Mouse (Mus musculus): Measurements from ENCODE around the gene Olfr166.

Olfr166 gene

DNA sequence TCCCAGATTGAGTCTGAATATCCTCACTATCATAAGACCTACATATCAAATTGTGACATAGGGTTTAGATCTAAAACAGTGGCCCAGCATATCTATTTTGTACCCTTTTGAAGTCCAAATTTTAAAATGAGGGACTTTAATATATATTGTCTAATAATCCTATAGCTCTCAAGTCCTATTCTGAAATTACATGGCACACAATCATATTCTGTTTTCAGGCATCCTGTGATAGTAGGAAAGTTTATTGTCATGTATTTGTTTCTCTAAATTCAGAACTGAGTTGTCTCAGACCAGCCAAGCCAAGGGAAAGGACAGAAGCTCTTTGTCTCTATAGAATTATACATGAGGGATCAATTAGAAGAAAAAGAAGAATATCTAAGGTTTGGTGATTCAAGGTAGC lies at the start of gene Olfr166:
TSS of gene Olfr166 (plus strand) at position 301 of the 400 bp plus-strand sequence.
- in situ Hi-C loops (cut with MboI, MseI), result no loop called here

GRCm38 (mm10) chr16:19458741-19459140 lies 24.8 kb upstream of the Olfr166 start:
- in situ Hi-C loops (cut with MboI, MseI), result loop anchor here (5.0 kb wide), 1 partner anchor 66 kb away; no protein-coding TSS in a partner anchor

- in situ Hi-C loops (cut with MboI, MseI), result no loop called here
These were observed 19.1 kb upstream of the Olfr166 start for GRCm38 (mm10) chr16:19464365-19464764.

- in situ Hi-C loops (cut with MboI, MseI), result loop anchor here (25.0 kb wide), 1 partner anchor 540 kb away; no protein-coding TSS in a partner anchor
These were observed 38.7 kb downstream of the Olfr166 start, which contains the start of gene Olfr167 for GRCm38 (mm10) chr16:19522166-19522565. TSS of gene Olfr167 (minus strand) at chr16:19522266.

DNA sequence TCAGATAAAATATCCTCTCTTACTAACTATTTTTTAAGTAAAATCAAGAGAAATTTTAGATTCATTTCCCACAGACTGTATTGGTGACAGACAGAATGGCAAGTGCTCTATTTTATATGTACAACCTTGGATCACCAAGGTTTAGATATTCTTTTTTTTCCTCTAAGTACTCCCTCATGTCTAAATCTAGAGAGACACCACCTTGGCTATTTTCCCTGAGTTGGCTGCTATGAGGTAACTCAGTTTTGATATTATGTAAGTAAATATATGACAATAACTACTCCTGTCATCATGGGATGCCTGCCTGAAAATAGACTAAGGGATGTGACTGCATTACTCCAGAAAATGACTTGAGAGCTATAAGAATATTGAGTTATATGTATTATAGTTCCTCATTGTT lies 52.0 kb downstream of the Olfr166 start, which contains the start of gene Olfr168:
TSS of gene Olfr168 (minus strand) at position 101 of the 400 bp plus-strand sequence.
- in situ Hi-C loops (cut with MboI, MseI), result no loop called here
